Mouse (Mus musculus) intestine, embryonic 15.5 days (tissue): ENCODE results near the gene Lias. TPM values are rescaled to one million over a fixed set of nuclear protein-coding genes. Genes with fewer than 3 reads are reported as not detected.

ENCODE experiments used
- ATAC-seq: fragments of 200-750 bp; cut with Nextera tagmentation; 2 replicates; pipeline ENCODE4 v1.8.0; 2017; ENCODE audit warnings: moderate TSS enrichment, moderate library complexity
- H3K27ac ChIP-seq: fragments of 300-500 bp; sonication (generic); 2 replicates; pipeline ENCODE4 v1.5.1; 2015; ENCODE audit warnings: mild to moderate bottlenecking, inconsistent platforms
- H3K27me3 ChIP-seq: fragments of 300-500 bp; sonication (generic); replicated peaks from 2 replicates; pipeline ENCODE4 v1.6.1; 2015; ENCODE audit warnings: inconsistent platforms
- H3K36me3 ChIP-seq: fragments of 300-500 bp; sonication (generic); 2 replicates; pipeline ENCODE4 v1.6.1; 2015; ENCODE audit warnings: inconsistent platforms
- H3K4me1 ChIP-seq: fragments of 300-500 bp; sonication (generic); replicated peaks from 2 replicates; pipeline ENCODE4 v1.6.1; 2015; ENCODE audit warnings: inconsistent platforms
- H3K4me2 ChIP-seq: fragments of 300-500 bp; sonication (generic); replicated peaks from 2 replicates; pipeline ENCODE4 v1.6.1; 2015; ENCODE audit warnings: mild to moderate bottlenecking, inconsistent platforms
- H3K4me3 ChIP-seq: fragments of 300-500 bp; sonication (generic); replicated peaks from 2 replicates; pipeline ENCODE4 v1.5.1; 2015; ENCODE audit warnings: inconsistent platforms
- H3K9ac ChIP-seq: fragments of 300-500 bp; sonication (generic); 2 replicates; pipeline ENCODE4 v1.6.1; 2015; ENCODE audit warnings: inconsistent platforms
- H3K9me3 ChIP-seq: fragments of 300-500 bp; sonication (generic); 2 replicates; pipeline ENCODE4 v1.6.1; 2016; ENCODE audit warnings: inconsistent platforms
- WGBS: fragments of 180-500 bp; shearing (Covaris S2); methylation state at CpG from one replicate; pipeline ENCODE4 v1.1.7; 2015; 5-methylcytosine and 5-hydroxymethylcytosine counted together
- polyA plus RNA-seq: library from polyadenylated mRNA; unstranded; fragments of >200 nt; fragmentation: Nextera tagmentation; extraction: Ambion mirVana; gene quantifications from 2 replicates; pipeline ENCODE4 v1.2.1, GENCODE M21; 2015

The Lias gene
- polyA plus RNA-seq: 51.8 and 58.1 TPM in 2 replicates

GRCm38 (mm10) chr5:65390648-65391644 lies at the start of gene Lias, which contains the start of gene Rpl9:
Gene Lias, plus strand, starts transcription at chr5:65391497.
Gene Rpl9, minus strand, starts transcription at chr5:65391444.
- Histone ChIP-seq H3K36me3 (peaks cover 19% of the 10 kb centered on the region; the same call in 1 of the 2 replicates), H3K4me2 (peak within 1 kb of the TSS; percentile 73), H3K4me1 (peaks cover 9% of the 10 kb centered on the region; the same call in 1 of the 2 replicates), H3K4me3 (peak within 1 kb of the TSS; percentile 97), H3K27me3 (no peaks in the 10 kb centered on the region), H3K27ac (peak within 1 kb of the TSS; percentile 91), H3K9ac (peak within 1 kb of the TSS; percentile 97), H3K9me3 (no peaks in the 10 kb centered on the region)
- WGBS: under 1% methylated on average over 83 of the region's 83 CpGs
- peak; percentile 97 for ATAC-seq

GRCm38 (mm10) chr5:65348168-65348567 lies 43.1 kb upstream of the Lias start, which contains the start of gene Klb:
Gene Klb, plus strand, starts transcription at chr5:65348314.
- no peaks in the 10 kb centered on the region for H3K36me3 ChIP-seq
- peak within 1 kb of the TSS; percentile 32 for H3K4me3 ChIP-seq

GRCm38 (mm10) chr5:65350508-65350907 lies 40.8 kb upstream of the Lias start:
- Histone ChIP-seq H3K27ac (no peak overlapping the region), H3K27me3 (no peaks in the 10 kb centered on the region), H3K9ac (no peak overlapping the region), H3K4me1 (no peaks in the 10 kb centered on the region), H3K4me2 (0 out of 2 replicates have a peak overlapping the region, but pooled peaks have one; percentile 6), H3K4me3 (no peak overlapping the region), H3K9me3 (no peaks in the 10 kb centered on the region), H3K36me3 (no peaks in the 10 kb centered on the region)
- 64% methylated on average over 10 of the region's 10 CpGs for WGBS
- no peak for ATAC-seq

More at GRCm38 (mm10) chr5:65348168-65348567, 43.1 kb upstream of the Lias start, which contains the start of gene Klb:
- ATAC-seq: peak; percentile 88
- Histone ChIP-seq H3K9me3 (no peaks in the 10 kb centered on the region), H3K4me2 (peak within 1 kb of the TSS; percentile 56), H3K9ac (peak within 1 kb of the TSS; percentile 15; the same call in 1 of the 2 replicates), H3K27me3 (no peaks in the 10 kb centered on the region), H3K4me1 (no peaks in the 10 kb centered on the region), H3K27ac (no peak within 1 kb of the TSS)
- 50% methylated on average over 15 of the region's 15 CpGs for WGBS

GRCm38 (mm10) chr5:65354097-65354496 lies 37.2 kb upstream of the Lias start:
- H3K9ac ChIP-seq: no peak overlapping the region
- H3K27ac ChIP-seq: no peak overlapping the region
- no peaks in the 10 kb centered on the region for H3K27me3 ChIP-seq
- H3K4me2 ChIP-seq: no peak overlapping the region
- H3K9me3 ChIP-seq: no peaks in the 10 kb centered on the region
- H3K4me3 ChIP-seq: no peak overlapping the region
- no peak for ATAC-seq
- no peaks in the 10 kb centered on the region for H3K4me1 ChIP-seq
- no peaks in the 10 kb centered on the region for H3K36me3 ChIP-seq
- 66% methylated on average over 3 of the region's 3 CpGs for WGBS

GRCm38 (mm10) chr5:65354985-65355384 lies 36.3 kb upstream of the Lias start:
- WGBS: 81% methylated on average over 5 of the region's 5 CpGs
- H3K4me2 ChIP-seq: no peak overlapping the region
- no peak overlapping the region for H3K4me3 ChIP-seq
- no peaks in the 10 kb centered on the region for H3K4me1 ChIP-seq
- no peak overlapping the region for H3K27ac ChIP-seq
- H3K27me3 ChIP-seq: no peaks in the 10 kb centered on the region
- no peaks in the 10 kb centered on the region for H3K36me3 ChIP-seq
- ATAC-seq: no peak
- no peak overlapping the region for H3K9ac ChIP-seq
- H3K9me3 ChIP-seq: no peaks in the 10 kb centered on the region

- Histone ChIP-seq H3K27ac (no peak overlapping the region), H3K4me3 (no peak overlapping the region), H3K27me3 (no peaks in the 10 kb centered on the region), H3K9ac (no peak overlapping the region), H3K4me2 (no peak overlapping the region), H3K9me3 (no peaks in the 10 kb centered on the region), H3K4me1 (no peaks in the 10 kb centered on the region), H3K36me3 (no peaks in the 10 kb centered on the region)
- ATAC-seq: peak; percentile 91
- 76% methylated on average over 6 of the region's 6 CpGs for WGBS
Measured at GRCm38 (mm10) chr5:65356851-65357250, 34.4 kb upstream of the Lias start.

- Histone ChIP-seq H3K27ac (no peak overlapping the region), H3K9ac (no peak overlapping the region), H3K4me1 (no peaks in the 10 kb centered on the region), H3K4me2 (no peak overlapping the region), H3K27me3 (no peaks in the 10 kb centered on the region), H3K36me3 (no peaks in the 10 kb centered on the region), H3K4me3 (no peak overlapping the region), H3K9me3 (no peaks in the 10 kb centered on the region)
- 86% methylated on average over 3 of the region's 3 CpGs for WGBS
- no peak for ATAC-seq
Measured at GRCm38 (mm10) chr5:65357771-65358170, 33.5 kb upstream of the Lias start.

GRCm38 (mm10) chr5:65367837-65368236 lies 23.5 kb upstream of the Lias start:
- 59% methylated on average over 11 of the region's 11 CpGs for WGBS
- H3K4me1 ChIP-seq: no peaks in the 10 kb centered on the region
- H3K9ac ChIP-seq: no peak overlapping the region
- ATAC-seq: no peak
- H3K4me2 ChIP-seq: no peak overlapping the region
- H3K9me3 ChIP-seq: no peaks in the 10 kb centered on the region
- H3K27me3 ChIP-seq: no peaks in the 10 kb centered on the region
- no peak overlapping the region for H3K27ac ChIP-seq
- no peaks in the 10 kb centered on the region for H3K36me3 ChIP-seq
- no peak overlapping the region for H3K4me3 ChIP-seq

- Histone ChIP-seq H3K4me2 (no peak overlapping the region), H3K9ac (no peak overlapping the region), H3K36me3 (no peaks in the 10 kb centered on the region), H3K9me3 (no peaks in the 10 kb centered on the region), H3K4me3 (no peak overlapping the region), H3K4me1 (no peaks in the 10 kb centered on the region), H3K27ac (no peak overlapping the region), H3K27me3 (no peaks in the 10 kb centered on the region)
- ATAC-seq: no peak
- WGBS: 94% methylated on average over 7 of the region's 7 CpGs
Measured at GRCm38 (mm10) chr5:65371551-65371950, 19.7 kb upstream of the Lias start.

- Histone ChIP-seq H3K4me3 (no peak overlapping the region), H3K4me1 (no peaks in the 10 kb centered on the region), H3K27ac (no peak overlapping the region), H3K4me2 (no peak overlapping the region), H3K9me3 (no peaks in the 10 kb centered on the region), H3K27me3 (no peaks in the 10 kb centered on the region), H3K9ac (no peak overlapping the region), H3K36me3 (no peaks in the 10 kb centered on the region)
- no peak for ATAC-seq
- 78% methylated on average over 7 of the region's 7 CpGs for WGBS
Measured at GRCm38 (mm10) chr5:65374746-65375145, 16.6 kb upstream of the Lias start.

- H3K9ac ChIP-seq: no peak overlapping the region
- H3K27ac ChIP-seq: no peak overlapping the region
- WGBS: 70% methylated on average over 2 of the region's 2 CpGs
- no peaks in the 10 kb centered on the region for H3K27me3 ChIP-seq
- no peaks in the 10 kb centered on the region for H3K9me3 ChIP-seq
- no peak for ATAC-seq
- H3K4me2 ChIP-seq: no peak overlapping the region
- H3K4me1 ChIP-seq: peaks cover 9% of the 10 kb centered on the region; the same call in 1 of the 2 replicates
- no peak overlapping the region for H3K4me3 ChIP-seq
- peaks cover 19% of the 10 kb centered on the region; the same call in 1 of the 2 replicates for H3K36me3 ChIP-seq
Measured at GRCm38 (mm10) chr5:65385704-65386103, 5.6 kb upstream of the Lias start.

- Histone ChIP-seq H3K36me3 (peaks cover 19% of the 10 kb centered on the region; the same call in 1 of the 2 replicates), H3K9ac (no peak overlapping the region), H3K27me3 (no peaks in the 10 kb centered on the region), H3K4me1 (peaks cover 9% of the 10 kb centered on the region; the same call in 1 of the 2 replicates), H3K9me3 (no peaks in the 10 kb centered on the region), H3K4me3 (no peak overlapping the region), H3K27ac (0 out of 2 replicates have a peak overlapping the region, but pooled peaks have one; percentile 17), H3K4me2 (no peak overlapping the region)
- 77% methylated on average over 6 of the region's 6 CpGs for WGBS
- no peak for ATAC-seq
Measured at GRCm38 (mm10) chr5:65387008-65387867, 4.1 kb upstream of the Lias start.
